Mouse (Mus musculus) cerebellum, adult 2 months (tissue): Measurements from ENCODE around the gene Sat2.

Experiments
- CTCF ChIP-seq: fragments of 200-500 bp; IDR thresholded peaks from 2 replicates; pipeline ENCODE4 v1.5.1; 2011; ENCODE audit warnings: low read depth, mild to moderate bottlenecking, control low read depth, low read length, moderate library complexity, borderline replicate concordance; ENCODE audit not compliant: insufficient read depth
- POLR2A ChIP-seq: fragments of 200-500 bp; IDR thresholded peaks from 2 replicates; pipeline ENCODE4 v1.6.1; 2011; ENCODE audit warnings: low read length, control low read depth, borderline replicate concordance; ENCODE audit not compliant: insufficient read depth

DNA sequence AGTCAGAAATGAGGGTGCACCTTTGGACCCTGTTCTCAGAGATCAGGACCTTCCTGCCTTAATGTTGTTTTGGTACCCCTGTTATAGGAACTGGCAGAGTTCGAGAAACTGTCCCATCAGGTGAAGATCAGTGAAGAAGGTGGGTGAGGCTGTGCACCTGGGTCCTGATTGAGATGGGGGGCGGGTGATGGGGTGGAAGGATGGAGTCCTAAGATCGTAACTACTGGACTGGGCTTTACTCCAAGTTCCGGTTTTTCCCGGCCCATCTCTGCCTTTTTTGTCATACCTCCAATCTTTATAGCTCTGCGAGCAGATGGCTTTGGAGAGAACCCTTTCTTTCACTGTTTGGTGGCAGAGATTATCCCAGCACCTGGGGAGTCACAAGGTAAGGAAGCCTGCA lies 582 bp downstream of the Sat2 start:
- TF ChIP-seq CTCF (no peak), POLR2A (no peak)
